Mouse (Mus musculus): ENCODE measurements around the gene Ube2k.

- no peak for TF ChIP-seq CTCF (IDR thresholded peaks at IDR 0.05; ENCODE audit: extremely low read depth, insufficient read length, insufficient replicate concordance, low read depth, low read length)
- no peak for TF ChIP-seq POLR2A (IDR thresholded peaks at IDR 0.05; ENCODE audit: low read depth, low read length)
Measured at GRCm38 (mm10) chr5:65561125-65561893, 24.3 kb downstream of the Ube2k start.

Measured in small intestine, adult 2 months (tissue).